Mouse (Mus musculus): ENCODE measurements at regions not wholly inside any gene's neighbourhood (a gene's known extent, or its start where the extent isn't known, plus 50 kb on each side); places are given as distances from the start of the nearest gene placed in this dataset.
"Not testable (repeated sequence)": the region's sequence is repeated elsewhere in the genome, so short reads cannot be mapped to it uniquely, and the experiment has no call there.

DNA sequence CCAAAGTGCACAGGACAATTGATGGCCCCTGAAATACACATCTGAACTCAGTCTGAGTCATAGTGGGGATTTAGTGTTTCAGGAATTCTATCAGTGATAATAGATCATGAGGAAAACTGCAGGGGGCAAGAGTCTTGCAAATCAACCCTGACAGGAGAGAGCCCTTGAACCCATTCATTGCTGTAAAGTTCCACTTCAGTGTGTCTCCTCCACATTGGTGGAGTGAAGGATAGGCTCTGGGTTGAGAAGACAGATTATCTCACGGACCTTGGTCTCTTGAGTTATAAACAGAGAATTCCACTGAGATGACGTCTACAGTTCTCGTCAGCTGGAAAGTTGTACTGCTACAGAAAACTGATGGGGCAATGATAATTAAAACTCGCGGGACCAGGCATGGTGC is 97.3 kb upstream of the Abca1 start:
- H3K36me3 ChIP-seq (ENCODE audit: control insufficient read depth), result no peaks in the 10 kb centered on the region
- H3K4me3 ChIP-seq (replicated peaks), result no peak overlapping the region
- no peaks in the 10 kb centered on the region for H3K27me3 ChIP-seq (ENCODE audit: control insufficient read depth)
- H3K9me3 ChIP-seq (ENCODE audit: control insufficient read depth, low read length), result no peaks in the 10 kb centered on the region
- no peaks in the 10 kb centered on the region for H3K4me1 ChIP-seq (ENCODE audit: control insufficient read depth)
- no peak for TF ChIP-seq GATA1 (IDR thresholded peaks at IDR 0.05; ENCODE audit: low read length)

DNA sequence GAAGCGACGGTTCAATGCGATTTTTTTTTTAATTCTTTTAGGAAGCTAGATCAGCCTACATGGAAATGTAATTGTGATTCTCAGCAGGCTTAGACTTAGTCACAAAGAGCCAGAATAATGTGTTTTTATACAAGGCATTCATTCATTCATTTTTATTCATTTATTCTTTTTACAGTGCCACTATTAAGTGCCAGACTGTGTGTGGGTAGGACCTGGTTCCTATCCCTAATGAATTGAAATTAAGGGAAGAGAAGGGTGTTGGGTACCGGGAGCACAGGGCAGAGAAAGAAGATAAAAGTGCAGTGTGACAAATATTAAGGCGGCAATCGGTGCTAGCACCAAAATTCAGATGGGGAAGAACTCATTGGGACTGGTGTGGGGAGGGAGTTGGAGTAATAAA is 94.8 kb upstream of the Abca1 start:
- Histone ChIP-seq H3K36me3 (ENCODE audit: control insufficient read depth) (no peaks in the 10 kb centered on the region), H3K4me3 (replicated peaks) (no peak overlapping the region), H3K27me3 (ENCODE audit: control insufficient read depth) (no peaks in the 10 kb centered on the region), H3K4me1 (ENCODE audit: control insufficient read depth) (no peaks in the 10 kb centered on the region), H3K9me3 (ENCODE audit: control insufficient read depth, low read length) (no peaks in the 10 kb centered on the region)
- no peak for TF ChIP-seq TAL1 (IDR thresholded peaks at IDR 0.05; ENCODE audit: low read length)
- TF ChIP-seq GATA1 (IDR thresholded peaks at IDR 0.05; ENCODE audit: low read length), result no peak

DNA sequence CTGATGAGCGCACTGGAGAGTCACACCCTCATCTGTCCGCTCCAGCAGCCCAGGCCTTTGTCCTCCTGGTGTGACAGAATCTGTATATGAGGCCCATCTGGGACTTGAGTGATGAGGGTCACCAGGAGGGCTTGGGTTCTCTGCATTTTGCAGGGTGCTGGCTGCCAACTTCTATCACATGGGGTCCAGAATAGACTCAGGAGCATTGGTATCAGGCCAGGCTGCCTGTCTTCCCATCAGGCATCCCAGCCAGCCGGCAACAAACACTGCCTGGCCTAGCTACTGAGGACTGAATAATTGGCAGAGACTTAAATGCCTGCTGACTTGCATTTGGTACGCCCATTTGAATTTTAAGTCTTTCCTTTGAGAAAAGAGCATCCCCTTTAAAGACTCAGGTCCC is 94.0 kb upstream of the Abca1 start:
- Histone ChIP-seq H3K4me3 (replicated peaks) (no peak overlapping the region), H3K27me3 (ENCODE audit: control insufficient read depth) (no peaks in the 10 kb centered on the region), H3K4me1 (ENCODE audit: control insufficient read depth) (no peaks in the 10 kb centered on the region), H3K36me3 (ENCODE audit: control insufficient read depth) (no peaks in the 10 kb centered on the region), H3K9me3 (ENCODE audit: control insufficient read depth, low read length) (no peaks in the 10 kb centered on the region)
- TF ChIP-seq GATA1 (IDR thresholded peaks at IDR 0.05; ENCODE audit: low read length) (no peak), TAL1 (IDR thresholded peaks at IDR 0.05; ENCODE audit: low read length) (no peak)

DNA sequence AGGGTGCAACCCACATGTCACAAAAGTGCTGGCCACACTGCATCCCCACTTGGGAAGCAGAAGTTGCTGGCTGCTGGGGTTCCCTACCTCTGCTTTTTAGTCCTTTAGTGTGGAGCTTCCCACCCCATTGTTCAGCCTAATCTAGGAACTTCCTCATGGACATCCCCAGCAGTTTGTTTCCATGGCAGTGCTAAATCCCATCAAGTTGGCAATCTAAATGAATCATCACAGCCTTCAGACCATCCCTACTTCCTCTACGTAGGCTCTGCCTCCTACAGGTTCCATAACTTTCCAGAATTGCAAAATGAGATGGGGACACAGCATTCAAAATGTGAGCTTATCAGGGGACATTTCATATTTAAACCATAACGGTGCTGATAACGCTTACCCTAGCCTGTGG is 90.6 kb upstream of the Abca1 start:
- H3K9me3 ChIP-seq (ENCODE audit: control insufficient read depth, low read length), result no peaks in the 10 kb centered on the region
- TF ChIP-seq GATA1 (IDR thresholded peaks at IDR 0.05; ENCODE audit: low read length) (no peak), TAL1 (IDR thresholded peaks at IDR 0.05; ENCODE audit: low read length) (no peak)
- no peaks in the 10 kb centered on the region for H3K27me3 ChIP-seq (ENCODE audit: control insufficient read depth)
- H3K4me1 ChIP-seq (ENCODE audit: control insufficient read depth), result peaks cover 12% of the 10 kb centered on the region
- no peak overlapping the region for H3K4me3 ChIP-seq (replicated peaks)
- no peaks in the 10 kb centered on the region for H3K36me3 ChIP-seq (ENCODE audit: control insufficient read depth)

DNA sequence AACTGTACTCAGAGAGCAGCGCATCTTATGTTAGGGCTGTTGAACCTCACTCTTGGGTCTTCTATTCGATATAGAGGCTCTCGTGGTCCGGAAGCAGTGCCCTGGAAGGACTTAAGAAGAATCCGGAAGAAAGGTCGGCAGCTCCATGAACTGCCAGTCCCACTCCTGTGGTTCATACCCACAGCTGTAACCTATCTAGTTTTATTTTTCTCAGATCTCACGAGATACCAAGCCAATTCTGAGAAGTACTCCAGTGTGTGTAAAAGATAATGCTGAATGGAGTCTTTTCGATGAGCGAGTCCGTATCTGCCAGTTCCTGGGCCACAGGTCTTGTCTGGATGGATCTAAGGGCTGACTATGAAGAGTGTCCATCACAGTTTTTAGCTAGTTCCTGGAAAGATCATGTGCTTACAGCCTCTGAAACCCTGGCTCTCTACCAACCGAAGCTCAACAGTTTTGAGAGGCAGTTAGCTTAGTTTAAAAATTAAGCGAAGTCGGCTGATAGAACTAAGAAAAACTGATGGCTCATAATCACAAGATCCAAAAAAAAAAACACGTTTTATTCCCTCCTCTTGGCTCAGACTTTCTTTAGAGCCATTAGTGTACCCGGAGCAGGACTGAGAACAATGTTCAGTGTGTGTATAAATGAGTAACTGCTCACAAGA is 86.5 kb upstream of the Abca1 start:
- no peak for TF ChIP-seq TAL1 (IDR thresholded peaks at IDR 0.05; ENCODE audit: low read length)
- no peak for TF ChIP-seq GATA1 (IDR thresholded peaks at IDR 0.05; ENCODE audit: low read length)
- H3K4me3 ChIP-seq (replicated peaks), result no peak overlapping the region

DNA sequence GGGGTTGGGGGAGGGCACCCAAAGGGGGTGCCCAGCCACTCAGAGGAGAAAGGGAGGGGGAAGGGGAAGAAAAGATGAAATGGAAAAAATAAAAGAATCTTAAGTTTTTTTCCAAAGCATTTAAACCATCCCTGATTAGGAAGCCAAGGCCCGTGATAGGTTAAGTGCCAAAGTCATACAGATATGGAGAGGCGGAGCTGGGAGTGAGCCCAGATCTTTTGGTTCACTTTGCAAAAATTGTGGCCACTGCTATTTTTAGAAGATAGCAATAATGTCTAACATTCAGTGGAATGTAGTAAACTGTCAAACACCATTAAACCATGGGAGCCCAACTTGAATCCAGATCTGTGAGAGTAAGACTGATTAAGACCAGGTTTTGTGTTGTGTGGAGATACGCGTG is 85.9 kb upstream of the Abca1 start:
- TF ChIP-seq GATA1 (IDR thresholded peaks at IDR 0.05; ENCODE audit: low read length), result no peak
- TF ChIP-seq TAL1 (IDR thresholded peaks at IDR 0.05; ENCODE audit: low read length), result no peak
- H3K27me3 ChIP-seq (ENCODE audit: control insufficient read depth), result no peaks in the 10 kb centered on the region
- H3K4me3 ChIP-seq (replicated peaks), result no peak overlapping the region
- no peaks in the 10 kb centered on the region for H3K36me3 ChIP-seq (ENCODE audit: control insufficient read depth)
- H3K4me1 ChIP-seq (ENCODE audit: control insufficient read depth), result peaks cover 14% of the 10 kb centered on the region
- no peaks in the 10 kb centered on the region for H3K9me3 ChIP-seq (ENCODE audit: control insufficient read depth, low read length)

More for the DNA sequence above, 86.5 kb upstream of the Abca1 start:
- no peaks in the 10 kb centered on the region for H3K27me3 ChIP-seq (ENCODE audit: control insufficient read depth)
- H3K36me3 ChIP-seq (ENCODE audit: control insufficient read depth), result no peaks in the 10 kb centered on the region
- H3K9me3 ChIP-seq (ENCODE audit: control insufficient read depth, low read length), result no peaks in the 10 kb centered on the region
- H3K4me1 ChIP-seq (ENCODE audit: control insufficient read depth), result peaks cover 14% of the 10 kb centered on the region

DNA sequence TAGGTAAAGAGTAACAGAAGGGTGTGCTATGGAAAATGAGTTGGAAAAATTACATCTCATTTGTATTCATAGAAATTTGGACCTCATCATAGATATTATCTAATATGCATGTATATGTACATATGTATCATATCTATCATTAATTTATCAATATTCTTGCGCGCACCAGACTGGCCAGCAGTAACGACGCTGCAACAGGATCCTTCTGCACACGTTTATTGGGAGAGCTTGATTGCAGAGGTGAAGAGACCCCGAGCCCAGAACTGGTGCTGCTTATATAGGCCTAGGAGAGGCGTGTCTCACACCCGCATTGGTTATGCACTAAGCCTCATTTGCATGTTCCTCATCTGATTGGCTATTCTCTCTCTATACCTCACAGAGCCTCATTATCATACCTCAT is 83.8 kb upstream of the Abca1 start:
- H3K4me3 ChIP-seq (replicated peaks); H3K9me3 ChIP-seq (ENCODE audit: control insufficient read depth, low read length); H3K36me3 ChIP-seq (ENCODE audit: control insufficient read depth); H3K27me3 ChIP-seq (ENCODE audit: control insufficient read depth): not testable (repeated sequence)
- H3K4me1 ChIP-seq (ENCODE audit: control insufficient read depth), result peaks cover 20% of the 10 kb centered on the region

GRCm38 (mm10) chr4:53239856-53240255 is 80.2 kb upstream of the Abca1 start:
- Histone ChIP-seq H3K9me3 (ENCODE audit: control insufficient read depth, low read length) (no peaks in the 10 kb centered on the region), H3K4me1 (ENCODE audit: control insufficient read depth) (peaks cover 6% of the 10 kb centered on the region), H3K36me3 (ENCODE audit: control insufficient read depth) (no peaks in the 10 kb centered on the region), H3K27me3 (ENCODE audit: control insufficient read depth) (no peaks in the 10 kb centered on the region), H3K4me3 (replicated peaks) (no peak overlapping the region)
- TF ChIP-seq TAL1 (IDR thresholded peaks at IDR 0.05; ENCODE audit: low read length) (no peak), GATA1 (IDR thresholded peaks at IDR 0.05; ENCODE audit: low read length) (no peak)

DNA sequence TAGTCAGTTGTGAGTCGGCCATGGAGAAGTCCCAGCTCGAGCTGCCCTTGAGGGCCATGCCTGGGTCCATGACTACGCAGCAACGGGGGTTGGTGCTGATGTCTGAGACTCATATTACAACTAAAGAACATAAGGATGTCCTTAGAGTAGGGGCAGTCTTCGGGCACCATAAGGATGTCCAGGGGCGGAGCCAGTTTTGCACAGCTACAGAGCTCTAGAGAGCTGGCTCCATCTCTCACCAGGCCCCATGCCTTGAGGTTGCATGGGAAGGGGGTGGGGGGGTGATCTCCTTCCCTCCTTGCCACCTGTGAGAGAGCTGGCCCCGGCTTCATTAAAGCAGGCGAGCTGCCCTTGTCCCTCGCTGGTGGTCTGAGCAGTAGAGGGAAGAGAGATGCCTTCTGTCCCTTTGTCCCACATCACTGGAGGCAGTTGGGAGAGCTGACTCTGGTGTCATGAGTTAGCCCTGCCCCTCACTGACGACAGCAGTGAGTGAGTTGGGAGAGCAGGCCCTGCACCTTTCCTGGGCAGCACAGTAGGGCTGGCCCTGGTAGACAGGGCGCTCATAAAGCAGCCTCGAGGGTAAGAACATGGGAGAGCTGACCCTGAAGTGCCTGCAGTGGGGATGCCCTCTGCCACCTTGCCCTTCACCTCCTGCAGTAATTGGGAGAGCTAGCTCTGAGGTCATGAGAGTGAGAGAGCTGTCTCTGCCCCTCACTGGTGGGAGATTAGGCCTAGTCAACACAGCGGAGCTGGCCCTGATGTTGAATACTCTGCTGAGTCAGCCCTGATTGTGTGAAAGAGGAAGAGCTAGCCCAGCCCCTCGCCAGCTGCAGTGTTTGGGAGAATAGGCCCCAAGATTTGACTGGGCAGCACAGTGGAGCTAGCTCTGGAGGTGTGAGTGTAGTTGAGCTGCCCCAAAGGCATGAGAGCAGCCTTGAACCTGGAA is 78.9 kb upstream of the Abca1 start:
- Histone ChIP-seq H3K4me1 (ENCODE audit: control insufficient read depth) (peaks cover 6% of the 10 kb centered on the region), H3K9me3 (ENCODE audit: control insufficient read depth, low read length) (no peaks in the 10 kb centered on the region), H3K36me3 (ENCODE audit: control insufficient read depth) (no peaks in the 10 kb centered on the region), H3K4me3 (replicated peaks) (no peak overlapping the region), H3K27me3 (ENCODE audit: control insufficient read depth) (no peaks in the 10 kb centered on the region)
- TF ChIP-seq TAL1 (IDR thresholded peaks at IDR 0.05; ENCODE audit: low read length), result no peak
- TF ChIP-seq GATA1 (IDR thresholded peaks at IDR 0.05; ENCODE audit: low read length), result no peak

Measured in erythroblast, embryonic 14.5 days (primary cell).